Mouse (Mus musculus) midbrain, embryonic 12.5 days (tissue): ENCODE measurements around the gene Ccser1. TPM values are rescaled to one million over a fixed set of nuclear protein-coding genes. Genes with fewer than 3 reads are reported as not detected.

Experiments
- ATAC-seq: fragments of 200-750 bp; cut with Nextera tagmentation; 2 replicates; pipeline ENCODE4 v1.8.0; 2017; ENCODE audit warnings: low read depth, moderate TSS enrichment, moderate library complexity; ENCODE audit not compliant: low FRiP score
- H3K27ac ChIP-seq: fragments of 300-500 bp; sonication (generic); replicated peaks from 2 replicates; pipeline ENCODE4 v1.5.1; 2016; ENCODE audit warnings: mild to moderate bottlenecking
- H3K27me3 ChIP-seq: fragments of 300-500 bp; sonication (generic); 2 replicates; pipeline ENCODE4 v1.6.1; 2016; ENCODE audit warnings: mild to moderate bottlenecking
- H3K36me3 ChIP-seq: fragments of 300-500 bp; sonication (generic); 2 replicates; pipeline ENCODE4 v1.6.1; 2016
- H3K4me1 ChIP-seq: fragments of 300-500 bp; sonication (generic); 2 replicates; pipeline ENCODE4 v1.6.1; 2016
- H3K4me2 ChIP-seq: fragments of 300-500 bp; sonication (generic); replicated peaks from 2 replicates; pipeline ENCODE4 v1.6.1; 2016; ENCODE audit warnings: mild to moderate bottlenecking, moderate library complexity
- H3K4me3 ChIP-seq: fragments of 300-500 bp; sonication (generic); 2 replicates; pipeline ENCODE4 v1.5.1; 2016; ENCODE audit warnings: mild to moderate bottlenecking
- H3K9ac ChIP-seq: fragments of 300-500 bp; sonication (generic); replicated peaks from 2 replicates; pipeline ENCODE4 v1.6.1; 2016; ENCODE audit warnings: mild to moderate bottlenecking, moderate library complexity
- H3K9me3 ChIP-seq: fragments of 300-500 bp; sonication (generic); 2 replicates; pipeline ENCODE4 v1.6.1; 2016; ENCODE audit warnings: mild to moderate bottlenecking
- WGBS: fragments of 180-500 bp; shearing (Covaris S2); methylation state at CpG from one replicate; pipeline ENCODE4 v1.1.7; 2016; 5-methylcytosine and 5-hydroxymethylcytosine counted together
- polyA plus RNA-seq: library from polyadenylated mRNA; unstranded; fragments of >200 nt; fragmentation: Nextera tagmentation; extraction: Ambion mirVana; gene quantifications from 2 replicates; pipeline ENCODE4 v1.2.1, GENCODE M21; 2016

Gene Ccser1
- polyA plus RNA-seq, 1 experiment from 2014 or later: 9.9 TPM

GRCm38 (mm10) chr6:61382991-61383390 is 202.9 kb downstream of the Ccser1 start:
- H3K27ac ChIP-seq: no peak overlapping the region
- no peak for ATAC-seq
- H3K36me3 ChIP-seq: no peaks in the 10 kb centered on the region
- H3K4me2 ChIP-seq: no peak overlapping the region
- H3K9me3 ChIP-seq: no peaks in the 10 kb centered on the region
- no peak overlapping the region for H3K9ac ChIP-seq
- WGBS: 46% methylated on average over 3 of the region's 3 CpGs
- no peaks in the 10 kb centered on the region for H3K4me1 ChIP-seq
- no peaks in the 10 kb centered on the region for H3K27me3 ChIP-seq
- no peak overlapping the region for H3K4me3 ChIP-seq

DNA sequence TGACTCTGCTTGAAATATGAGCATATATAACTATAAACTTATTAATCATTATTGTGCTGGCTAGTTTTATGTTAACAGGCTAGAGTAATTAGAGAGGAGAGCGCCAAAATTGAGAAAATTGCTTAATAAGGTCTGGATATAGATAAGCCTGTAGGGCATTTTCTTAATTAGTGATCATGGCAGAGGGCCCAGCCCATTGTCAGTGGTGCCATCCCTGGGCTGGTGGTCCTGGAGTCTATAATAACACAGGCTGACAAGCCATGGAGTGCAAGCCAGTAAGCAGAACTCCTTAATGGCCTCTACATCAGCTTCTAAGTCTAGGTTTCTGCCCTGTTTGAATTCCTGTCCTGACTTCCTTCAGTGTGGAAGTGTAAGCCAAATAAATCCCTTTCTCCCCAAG is 206.9 kb downstream of the Ccser1 start:
- Histone ChIP-seq H3K27me3 (no peaks in the 10 kb centered on the region), H3K4me1 (no peaks in the 10 kb centered on the region), H3K9me3 (no peaks in the 10 kb centered on the region), H3K4me2 (no peak overlapping the region), H3K27ac (no peak overlapping the region), H3K9ac (no peak overlapping the region), H3K4me3 (no peak overlapping the region), H3K36me3 (no peaks in the 10 kb centered on the region)
- ATAC-seq: no peak
- 87% methylated on average over 1 of the region's 1 CpGs for WGBS

- ATAC-seq: no peak
- Histone ChIP-seq H3K9ac (no peak overlapping the region), H3K27me3 (no peaks in the 10 kb centered on the region), H3K4me3 (no peak overlapping the region), H3K36me3 (no peaks in the 10 kb centered on the region), H3K27ac (no peak overlapping the region), H3K4me2 (no peak overlapping the region), H3K4me1 (peaks cover 11% of the 10 kb centered on the region), H3K9me3 (no peaks in the 10 kb centered on the region)
- WGBS: 88% methylated on average over 2 of the region's 2 CpGs
These were observed 247.4 kb downstream of the Ccser1 start for GRCm38 (mm10) chr6:61427490-61427889.

GRCm38 (mm10) chr6:61430881-61431725 is 251.0 kb downstream of the Ccser1 start:
- 6% methylated on average over 5 of the region's 5 CpGs for WGBS
- H3K9me3 ChIP-seq: no peaks in the 10 kb centered on the region
- no peaks in the 10 kb centered on the region for H3K36me3 ChIP-seq
- H3K4me1 ChIP-seq: peaks cover 11% of the 10 kb centered on the region
- H3K4me2 ChIP-seq: 0 out of 2 replicates have a peak overlapping the region, but pooled peaks have one; percentile 14
- no peaks in the 10 kb centered on the region for H3K27me3 ChIP-seq
- H3K27ac ChIP-seq: peak overlapping the region; percentile 36; the same call in 1 of the 2 replicates
- peak; percentile 62 for ATAC-seq
- H3K4me3 ChIP-seq: no peak overlapping the region
- no peak overlapping the region for H3K9ac ChIP-seq

- 58% methylated on average over 2 of the region's 2 CpGs for WGBS
- H3K27ac ChIP-seq: no peak overlapping the region
These were observed 251.5 kb downstream of the Ccser1 start for GRCm38 (mm10) chr6:61431726-61431984.

DNA sequence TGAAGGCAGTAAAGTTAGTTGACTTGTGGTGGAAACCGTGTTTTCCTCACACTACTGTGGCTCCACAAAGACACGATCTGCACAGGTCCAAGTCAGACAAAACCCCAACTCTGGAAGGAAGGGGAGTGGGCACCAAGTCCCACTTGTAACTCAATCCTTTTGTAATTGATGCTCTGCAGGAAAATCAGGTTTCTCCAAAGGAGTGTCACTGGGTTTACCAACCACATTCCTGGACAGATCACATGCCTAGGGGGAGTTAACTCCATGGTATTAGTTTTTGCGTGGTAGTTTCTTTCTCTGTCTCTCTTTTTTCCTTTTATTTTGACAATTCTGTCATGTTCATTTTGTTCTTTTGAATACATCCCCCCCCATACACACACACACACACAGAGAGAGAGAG is 252.0 kb downstream of the Ccser1 start:
- no peaks in the 10 kb centered on the region for H3K9me3 ChIP-seq
- no peak for ATAC-seq
- H3K4me2 ChIP-seq: no peak overlapping the region
- no peaks in the 10 kb centered on the region for H3K36me3 ChIP-seq
- no peak overlapping the region for H3K9ac ChIP-seq
- H3K27ac ChIP-seq: no peak overlapping the region
- 45% methylated on average over 3 of the region's 3 CpGs for WGBS
- no peak overlapping the region for H3K4me3 ChIP-seq
- no peaks in the 10 kb centered on the region for H3K27me3 ChIP-seq
- H3K4me1 ChIP-seq: peaks cover 11% of the 10 kb centered on the region

More at GRCm38 (mm10) chr6:61431726-61431984, 251.5 kb downstream of the Ccser1 start:
- no peak overlapping the region for H3K4me2 ChIP-seq
- 0 out of 2 replicates have a peak, but pooled peaks have one; percentile 23 for ATAC-seq
- H3K4me3 ChIP-seq: no peak overlapping the region
- no peaks in the 10 kb centered on the region for H3K27me3 ChIP-seq
- H3K4me1 ChIP-seq: peaks cover 11% of the 10 kb centered on the region
- H3K9ac ChIP-seq: no peak overlapping the region
- no peaks in the 10 kb centered on the region for H3K9me3 ChIP-seq
- no peaks in the 10 kb centered on the region for H3K36me3 ChIP-seq

GRCm38 (mm10) chr6:61432703-61433102 is 252.6 kb downstream of the Ccser1 start:
- H3K4me1 ChIP-seq: peaks cover 11% of the 10 kb centered on the region
- no peak overlapping the region for H3K9ac ChIP-seq
- H3K27me3 ChIP-seq: no peaks in the 10 kb centered on the region
- H3K4me3 ChIP-seq: no peak overlapping the region
- 42% methylated on average over 3 of the region's 3 CpGs for WGBS
- H3K9me3 ChIP-seq: no peaks in the 10 kb centered on the region
- no peaks in the 10 kb centered on the region for H3K36me3 ChIP-seq
- H3K27ac ChIP-seq: no peak overlapping the region
- ATAC-seq: no peak
- H3K4me2 ChIP-seq: no peak overlapping the region

GRCm38 (mm10) chr6:61438165-61438564 is 258.0 kb downstream of the Ccser1 start:
- H3K27ac ChIP-seq: no peak overlapping the region
- H3K9me3 ChIP-seq: no peaks in the 10 kb centered on the region
- H3K27me3 ChIP-seq: no peaks in the 10 kb centered on the region
- ATAC-seq: no peak
- no peaks in the 10 kb centered on the region for H3K4me1 ChIP-seq
- H3K4me3 ChIP-seq: no peak overlapping the region
- no peak overlapping the region for H3K9ac ChIP-seq
- no peaks in the 10 kb centered on the region for H3K36me3 ChIP-seq
- no peak overlapping the region for H3K4me2 ChIP-seq

DNA sequence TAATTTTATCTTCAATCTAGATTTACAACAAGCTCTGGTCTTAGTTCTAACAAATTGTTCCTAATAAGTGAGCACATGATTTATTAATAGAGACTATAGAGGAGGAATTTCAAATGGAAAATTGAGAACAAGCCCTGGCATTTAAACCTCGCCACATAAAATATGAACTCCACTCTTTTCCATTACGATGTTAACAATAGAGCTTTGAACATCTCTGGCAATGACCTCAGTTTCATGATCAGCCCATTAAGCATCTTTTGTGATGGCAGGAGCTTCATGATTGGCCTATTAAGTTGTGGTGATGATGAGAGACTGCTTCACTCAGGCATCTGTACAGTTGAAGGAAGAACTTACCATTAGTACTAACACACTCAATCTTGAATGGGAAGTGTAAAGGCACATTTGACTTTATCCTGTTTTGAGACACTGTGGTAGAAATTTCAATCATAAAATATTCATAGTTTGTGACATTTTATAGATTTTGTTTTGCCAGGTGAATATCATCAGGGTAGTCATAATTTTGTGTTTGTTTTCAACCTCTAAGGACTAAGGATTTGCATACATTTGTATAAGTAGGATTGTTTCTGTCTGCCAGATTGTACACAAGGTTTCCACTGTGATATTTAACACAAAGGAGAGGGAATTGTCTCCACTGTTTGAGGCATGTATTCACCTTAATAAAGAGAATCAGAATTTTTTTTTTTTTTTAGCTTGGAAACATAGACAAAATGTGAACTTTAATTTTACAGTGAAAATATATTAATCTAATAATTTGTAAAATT is 291.4 kb downstream of the Ccser1 start:
- H3K27me3 ChIP-seq: no peaks in the 10 kb centered on the region
- ATAC-seq: no peak
- 0 out of 2 replicates have a peak, but pooled peaks cover under 1% of the 10 kb centered on the region for H3K9me3 ChIP-seq
- H3K4me1 ChIP-seq: peaks cover 2% of the 10 kb centered on the region; the same call in 1 of the 2 replicates
- no peaks in the 10 kb centered on the region for H3K36me3 ChIP-seq
- H3K9ac ChIP-seq: no peak overlapping the region
- H3K4me2 ChIP-seq: no peak overlapping the region
- WGBS: 67% methylated on average over 2 of the region's 2 CpGs
- H3K4me3 ChIP-seq: no peak overlapping the region
- H3K27ac ChIP-seq: no peak overlapping the region

GRCm38 (mm10) chr6:61485336-61485735 is 305.2 kb downstream of the Ccser1 start:
- no peak overlapping the region for H3K4me2 ChIP-seq
- no peaks in the 10 kb centered on the region for H3K4me1 ChIP-seq
- no peak overlapping the region for H3K27ac ChIP-seq
- H3K9ac ChIP-seq: no peak overlapping the region
- H3K27me3 ChIP-seq: no peaks in the 10 kb centered on the region
- no peaks in the 10 kb centered on the region for H3K9me3 ChIP-seq
- 91% methylated on average over 3 of the region's 3 CpGs for WGBS
- ATAC-seq: no peak
- H3K4me3 ChIP-seq: no peak overlapping the region
- H3K36me3 ChIP-seq: no peaks in the 10 kb centered on the region

- no peak for ATAC-seq
- no peak overlapping the region for H3K9ac ChIP-seq
- H3K9me3 ChIP-seq: no peaks in the 10 kb centered on the region
- no peaks in the 10 kb centered on the region for H3K36me3 ChIP-seq
- H3K27me3 ChIP-seq: no peaks in the 10 kb centered on the region
- H3K4me1 ChIP-seq: peaks cover 6% of the 10 kb centered on the region
- WGBS: 70% methylated on average over 4 of the region's 4 CpGs
- H3K4me2 ChIP-seq: no peak overlapping the region
- no peak overlapping the region for H3K4me3 ChIP-seq
- no peak overlapping the region for H3K27ac ChIP-seq
These were observed 312.1 kb downstream of the Ccser1 start for GRCm38 (mm10) chr6:61491979-61492821.

DNA sequence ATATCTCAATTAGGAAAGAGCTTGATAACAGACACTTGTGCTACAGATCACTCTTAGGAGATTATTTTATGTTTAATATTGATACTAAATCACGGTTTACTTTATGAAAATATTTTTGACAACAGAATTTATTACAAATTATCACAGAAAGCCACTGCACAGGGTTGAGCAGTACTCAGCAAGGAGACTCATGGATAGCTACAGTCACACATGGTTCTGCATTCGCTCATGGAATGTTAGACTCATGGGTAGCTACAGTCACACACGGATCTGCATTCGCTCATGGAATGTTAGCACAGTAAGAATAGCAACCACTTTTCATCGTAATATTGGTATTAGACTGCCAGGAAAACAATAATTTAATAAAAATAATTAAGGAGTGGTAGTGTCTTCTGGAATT is 313.3 kb downstream of the Ccser1 start:
- H3K27me3 ChIP-seq: no peaks in the 10 kb centered on the region
- 94% methylated on average over 5 of the region's 5 CpGs for whole genome bisulfite sequencing
- H3K4me3 ChIP-seq: no peak overlapping the region
- no peak for ATAC-seq
- H3K27ac ChIP-seq: no peak overlapping the region
- no peak overlapping the region for H3K4me2 ChIP-seq
- no peaks in the 10 kb centered on the region for H3K36me3 ChIP-seq
- H3K9me3 ChIP-seq: no peaks in the 10 kb centered on the region
- H3K9ac ChIP-seq: no peak overlapping the region
- peaks cover 6% of the 10 kb centered on the region for H3K4me1 ChIP-seq
